Mouse (Mus musculus) large intestine, adult 2 months (tissue): ENCODE measurements around the gene Snca. TPM values are rescaled to one million over a fixed set of nuclear protein-coding genes. Genes with fewer than 3 reads are reported as not detected.

Source experiments
- DNase-seq: peaks from one replicate; pipeline ENCODE4 v3.0.0-alpha.2; 2012; ENCODE audit warnings: low read depth, low spot score
- WGBS: fragments of 180-500 bp; shearing (Covaris S2); methylation state at CpG from one replicate; pipeline ENCODE4 v1.1.7; 2018; 5-methylcytosine and 5-hydroxymethylcytosine counted together
- polyA plus RNA-seq: library from polyadenylated mRNA; depleted of rRNA; stranded (reverse); fragments of >200 nt; gene quantifications from 2 replicates; pipeline ENCODE4 v1.2.3, GENCODE M21; 2012; rRNA removed

Gene Snca
- polyA plus RNA-seq = 0.56 and 0.66 TPM in 2 replicates

GRCm38 (mm10) chr6:60829282-60829891 lies at the start of gene Snca:
Gene Snca, minus strand, starts transcription at chr6:60829855.
- DNase-seq = no peak
- 4% methylated on average over 14 of the region's 14 CpGs for WGBS

DNA sequence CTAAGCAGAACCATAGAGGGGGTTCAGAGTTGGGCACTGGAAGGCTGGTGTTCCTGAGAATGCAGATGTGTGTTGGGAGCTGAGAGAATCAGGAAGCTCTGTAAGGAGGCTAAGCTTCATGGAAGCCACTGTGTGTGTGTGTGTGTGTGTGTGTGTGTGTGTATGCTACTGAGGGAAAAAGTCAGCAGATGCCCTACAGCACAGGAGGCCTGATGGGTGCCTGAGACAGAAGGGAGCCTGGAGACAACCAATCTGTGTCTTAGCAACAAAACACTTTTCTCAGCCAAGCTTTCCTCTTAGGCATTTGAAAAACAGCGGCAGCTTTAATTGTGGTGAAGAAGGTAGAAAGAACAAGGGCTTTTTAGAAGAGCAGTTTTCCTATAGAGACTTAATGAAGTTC lies 40.5 kb upstream of the Snca start:
- 59% methylated on average over 1 of the region's 1 CpGs for WGBS
- no peak for DNase-seq

- no peak for DNase-seq
- 68% methylated on average over 2 of the region's 2 CpGs for WGBS
Observed at GRCm38 (mm10) chr6:60856599-60856998, 26.9 kb upstream of the Snca start.

GRCm38 (mm10) chr6:60851690-60852089 lies 22.0 kb upstream of the Snca start:
- DNase-seq = no peak
- 79% methylated on average over 2 of the region's 2 CpGs for WGBS

GRCm38 (mm10) chr6:60828429-60829264 lies 1.0 kb downstream of the Snca start:
- 2% methylated on average over 35 of the region's 35 CpGs for WGBS
- DNase-seq = no peak

- no peak for DNase-seq
- WGBS = 63% methylated on average over 1 of the region's 1 CpGs
Observed at GRCm38 (mm10) chr6:60828047-60828428, 1.6 kb downstream of the Snca start.

GRCm38 (mm10) chr6:60827290-60827689 lies 2.4 kb downstream of the Snca start:
- DNase-seq = no peak
- 44% methylated on average over 1 of the region's 1 CpGs for WGBS

DNA sequence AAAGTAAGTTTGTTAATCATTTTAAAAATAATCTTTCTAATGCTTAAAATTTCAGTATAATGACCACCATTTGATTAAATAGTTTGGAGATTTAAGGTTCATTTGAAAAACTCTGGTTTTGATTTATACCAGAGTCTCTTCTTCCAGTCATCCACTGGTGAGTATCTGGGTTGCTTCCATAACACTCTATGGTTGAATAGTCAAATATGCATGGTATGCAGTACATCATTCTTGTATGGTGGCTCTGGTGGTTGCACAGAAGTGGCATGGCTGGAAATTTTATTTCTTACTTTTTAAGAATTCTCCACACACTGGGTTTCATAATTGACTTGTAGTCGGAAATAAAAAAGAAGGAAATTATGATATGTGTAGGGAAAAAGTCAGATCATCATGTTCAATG lies 10.4 kb downstream of the Snca start:
- no peak for DNase-seq
- WGBS = 84% methylated on average over 1 of the region's 1 CpGs

DNA sequence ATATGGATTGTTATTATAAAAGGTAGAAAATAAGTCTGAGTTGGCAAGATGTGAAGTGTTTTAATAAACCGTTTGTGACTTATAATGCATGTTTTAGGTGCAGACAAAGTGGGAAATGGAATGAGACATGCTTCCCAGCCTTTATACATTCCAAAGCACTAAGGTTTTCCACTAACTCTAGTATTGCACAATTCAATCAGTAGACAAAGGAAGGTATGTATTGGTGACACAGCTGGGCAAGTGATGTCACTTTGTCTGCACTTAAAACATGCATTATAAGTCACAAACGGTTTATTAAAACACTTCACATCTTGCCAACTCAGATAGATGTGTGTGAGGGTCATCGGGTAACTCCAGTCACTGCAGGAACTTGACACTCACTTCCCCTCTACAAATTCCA lies 16.1 kb downstream of the Snca start:
- no peak for DNase-seq
- whole genome bisulfite sequencing = 56% methylated on average over 3 of the region's 3 CpGs

DNA sequence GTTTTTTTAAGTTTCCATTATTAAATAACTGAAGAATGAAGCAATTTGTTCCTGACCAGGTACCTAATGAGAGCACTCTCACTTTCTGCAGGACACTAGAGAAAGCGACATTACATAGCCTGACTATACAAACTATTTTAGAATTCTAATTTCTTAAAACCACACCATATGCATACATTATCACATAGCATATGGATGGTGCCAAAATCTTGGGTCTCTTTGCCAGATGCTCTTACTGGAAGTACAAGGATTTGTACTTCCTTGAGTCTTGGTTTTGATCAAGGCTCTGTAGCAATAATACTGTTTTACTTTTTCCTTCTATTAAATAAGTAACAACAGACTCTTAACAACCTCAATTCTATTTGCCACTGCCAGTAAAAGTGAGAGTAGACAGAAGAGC lies 31.4 kb downstream of the Snca start:
- 89% methylated on average over 1 of the region's 1 CpGs for WGBS
- no peak for DNase-seq

GRCm38 (mm10) chr6:60793659-60794365 lies 35.8 kb downstream of the Snca start:
- DNase-seq = no peak

DNA sequence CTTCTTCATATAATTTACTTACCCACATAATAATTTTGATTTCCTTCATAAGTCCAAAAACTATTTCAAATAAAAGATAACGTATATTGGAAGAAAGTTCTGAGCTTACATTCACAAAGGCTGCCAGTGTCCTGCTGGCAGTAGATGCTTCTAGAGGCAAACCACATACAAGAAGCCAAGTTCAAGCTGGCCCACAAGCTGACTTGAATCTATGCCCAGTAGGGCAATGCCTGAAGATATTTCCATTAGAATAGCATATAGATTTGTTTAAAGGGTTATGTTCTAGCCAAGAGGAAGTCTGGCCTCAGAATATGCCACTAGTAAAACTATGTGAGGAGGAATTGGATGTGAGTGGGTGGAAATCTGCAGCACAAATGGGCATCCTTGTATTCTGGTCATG lies 42.7 kb downstream of the Snca start:
- 70% methylated on average over 1 of the region's 1 CpGs for WGBS
- no peak for DNase-seq

More at GRCm38 (mm10) chr6:60793659-60794365, 35.8 kb downstream of the Snca start:
- WGBS = 72% methylated on average over 3 of the region's 3 CpGs

DNA sequence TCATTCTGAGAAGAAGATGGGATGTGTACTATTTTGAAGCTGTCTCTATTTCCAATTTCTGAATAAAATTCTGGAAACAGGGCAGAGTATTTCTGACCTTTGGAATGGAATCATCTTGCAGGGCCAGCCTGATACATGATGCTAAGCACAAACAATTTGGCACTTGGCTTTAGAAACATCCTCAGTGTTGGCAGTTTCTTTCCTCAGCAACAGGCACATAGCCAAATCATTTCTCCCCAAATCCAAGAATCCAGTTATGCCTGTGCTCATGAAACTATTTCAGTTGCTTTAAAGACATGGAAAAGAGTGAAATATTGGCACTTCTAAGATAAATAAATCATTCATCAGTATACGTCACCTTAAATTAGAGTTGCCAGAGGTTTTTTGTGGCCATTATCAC lies 57.8 kb downstream of the Snca start:
- no peak for DNase-seq
- WGBS = 77% methylated on average over 1 of the region's 1 CpGs

GRCm38 (mm10) chr6:60765696-60766095 lies 64.0 kb downstream of the Snca start:
- 78% methylated on average over 3 of the region's 3 CpGs for WGBS
- no peak for DNase-seq

DNA sequence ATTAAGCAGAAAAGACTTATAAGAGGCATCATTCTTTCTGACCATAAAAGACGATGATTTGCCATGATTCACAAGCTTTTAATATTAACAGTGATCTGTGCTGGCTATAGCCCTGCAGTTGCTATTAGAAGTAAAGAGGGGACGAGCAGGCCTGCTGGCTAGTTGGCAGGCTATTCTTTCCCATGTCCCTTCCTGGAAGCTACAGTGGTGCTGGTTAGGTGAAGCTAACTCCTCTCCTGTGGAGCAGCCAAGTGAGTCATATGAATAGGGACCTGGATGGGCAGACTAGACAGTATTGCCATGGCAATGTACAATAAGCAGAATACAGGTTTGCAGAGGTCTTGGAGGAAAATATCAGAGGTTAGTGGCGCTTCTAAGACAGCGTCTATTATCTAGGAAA lies 66.8 kb downstream of the Snca start:
- DNase-seq = no peak
- 90% methylated on average over 4 of the region's 4 CpGs for WGBS

GRCm38 (mm10) chr6:60761710-60762109 lies 67.9 kb downstream of the Snca start:
- DNase-seq = no peak
- WGBS = 46% methylated on average over 2 of the region's 2 CpGs

DNA sequence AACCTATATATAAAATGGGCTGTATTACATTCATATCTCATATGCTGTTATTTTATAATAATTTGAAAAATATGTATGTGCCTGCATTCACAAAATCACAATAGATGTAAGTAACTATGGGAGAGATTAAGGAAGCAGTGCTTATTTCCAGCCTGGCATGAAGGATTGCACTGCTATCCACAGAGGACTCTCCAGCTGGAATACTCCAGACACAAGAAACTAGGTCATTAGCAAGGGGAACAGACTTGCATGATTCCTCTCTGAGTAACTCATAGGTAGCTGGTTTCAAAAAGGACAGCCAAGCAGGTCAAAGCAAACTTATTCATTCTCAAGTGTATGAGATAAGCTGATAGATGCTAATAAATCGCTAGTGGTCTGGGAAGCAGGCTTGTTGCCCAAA lies 74.7 kb downstream of the Snca start:
- no peak for DNase-seq
- 89% methylated on average over 1 of the region's 1 CpGs for WGBS

GRCm38 (mm10) chr6:60745965-60746364 lies 83.7 kb downstream of the Snca start:
- peak; percentile 16 for DNase-seq

GRCm38 (mm10) chr6:60741427-60742071 lies 88.1 kb downstream of the Snca start:
- DNase-seq = no peak
- WGBS = 84% methylated on average over 2 of the region's 2 CpGs

- DNase-seq = no peak
- 36% methylated on average over 1 of the region's 1 CpGs for WGBS
Observed at GRCm38 (mm10) chr6:60739776-60740175, 89.9 kb downstream of the Snca start.
